Mouse (Mus musculus) CD4-positive helper T cell, adult 2 months (primary cell): ENCODE results near the gene Arid5b.

ENCODE experiments used
- DNase-seq: peaks from one replicate; pipeline ENCODE4 v3.0.0-alpha.2; 2012; ENCODE audit warnings: low read depth, missing footprints, low spot score

The Arid5b gene

DNA sequence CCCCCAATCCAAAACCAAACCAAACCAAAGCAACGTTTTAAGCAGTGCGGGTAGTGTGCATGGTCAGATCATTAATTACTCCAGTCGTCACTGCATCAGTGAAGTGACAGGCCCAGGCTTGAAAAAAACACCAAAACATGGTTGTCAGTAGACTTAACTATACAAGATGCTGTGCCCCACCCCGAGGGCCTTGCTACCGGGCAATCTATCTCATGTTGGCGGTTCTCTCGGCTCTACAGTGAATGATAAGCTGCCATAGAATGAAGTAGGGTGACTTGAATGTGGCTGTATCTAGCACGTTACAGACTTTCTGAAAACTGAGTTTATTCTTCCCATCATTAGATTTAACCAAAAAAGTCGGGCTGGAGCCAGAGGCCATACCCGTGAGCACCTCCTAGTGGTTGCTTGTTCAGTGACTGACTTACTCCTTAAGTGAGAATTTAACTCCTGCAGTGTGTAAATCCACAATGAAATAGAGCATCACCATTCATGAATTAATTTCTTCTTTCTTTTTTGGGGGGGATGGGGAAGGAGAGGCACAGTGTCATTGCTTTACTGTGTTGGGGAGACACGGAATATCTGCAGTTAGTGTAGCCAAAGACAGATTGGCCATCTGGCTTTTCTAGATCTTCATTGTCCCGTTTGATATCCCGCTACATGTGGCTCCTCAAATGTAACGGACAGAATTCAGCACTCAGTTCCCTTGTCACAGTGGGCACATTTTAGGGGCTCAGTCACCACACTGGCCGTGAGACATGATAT, 188.9 kb downstream of the Arid5b start:
- DNase-seq: peak; percentile 55

DNA sequence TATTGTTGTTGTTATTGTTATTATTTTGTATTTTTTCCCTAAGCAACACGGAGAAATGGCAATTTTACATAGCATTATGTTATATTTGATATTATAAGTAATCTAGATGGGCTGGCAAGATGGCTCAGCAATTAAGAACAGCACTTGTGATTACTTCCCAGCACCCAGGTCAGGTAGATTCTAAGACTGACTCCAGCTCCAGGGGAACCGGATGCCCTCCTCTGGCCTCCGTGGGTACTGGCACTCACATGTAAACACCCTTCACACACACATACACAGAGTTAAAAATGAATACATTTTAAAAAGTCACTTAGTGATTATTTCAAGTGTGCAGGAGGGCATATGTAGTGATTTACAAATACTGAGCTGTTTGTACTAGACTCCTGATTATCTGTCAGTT, 190.8 kb downstream of the Arid5b start:
- no peak for DNase-seq

GRCm38 (mm10) chr10:68086973-68087372, 191.6 kb downstream of the Arid5b start:
- DNase-seq: no peak

DNA sequence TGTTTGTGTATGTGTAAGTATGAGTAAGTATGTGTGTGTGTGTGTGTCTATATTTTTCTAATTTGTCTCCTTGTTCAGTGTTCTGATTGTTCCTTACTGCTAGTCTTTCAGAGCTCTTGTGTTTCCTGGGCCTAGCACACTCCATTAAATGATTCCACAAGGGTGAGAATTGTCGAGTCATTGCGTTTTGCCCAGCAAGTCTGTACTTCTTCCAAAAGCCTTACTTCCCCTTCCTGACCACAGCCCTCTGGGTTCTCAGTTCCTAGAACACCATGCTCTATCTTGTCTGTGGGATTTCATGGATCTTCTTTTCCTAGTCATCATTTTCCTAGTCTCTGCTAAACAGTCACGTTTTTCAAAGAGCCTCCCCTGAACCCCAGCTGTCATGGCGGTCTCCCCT, 193.0 kb downstream of the Arid5b start:
- DNase-seq: no peak

- DNase-seq: peak; percentile 61
These were observed 196.8 kb downstream of the Arid5b start for GRCm38 (mm10) chr10:68081712-68082111.

DNA sequence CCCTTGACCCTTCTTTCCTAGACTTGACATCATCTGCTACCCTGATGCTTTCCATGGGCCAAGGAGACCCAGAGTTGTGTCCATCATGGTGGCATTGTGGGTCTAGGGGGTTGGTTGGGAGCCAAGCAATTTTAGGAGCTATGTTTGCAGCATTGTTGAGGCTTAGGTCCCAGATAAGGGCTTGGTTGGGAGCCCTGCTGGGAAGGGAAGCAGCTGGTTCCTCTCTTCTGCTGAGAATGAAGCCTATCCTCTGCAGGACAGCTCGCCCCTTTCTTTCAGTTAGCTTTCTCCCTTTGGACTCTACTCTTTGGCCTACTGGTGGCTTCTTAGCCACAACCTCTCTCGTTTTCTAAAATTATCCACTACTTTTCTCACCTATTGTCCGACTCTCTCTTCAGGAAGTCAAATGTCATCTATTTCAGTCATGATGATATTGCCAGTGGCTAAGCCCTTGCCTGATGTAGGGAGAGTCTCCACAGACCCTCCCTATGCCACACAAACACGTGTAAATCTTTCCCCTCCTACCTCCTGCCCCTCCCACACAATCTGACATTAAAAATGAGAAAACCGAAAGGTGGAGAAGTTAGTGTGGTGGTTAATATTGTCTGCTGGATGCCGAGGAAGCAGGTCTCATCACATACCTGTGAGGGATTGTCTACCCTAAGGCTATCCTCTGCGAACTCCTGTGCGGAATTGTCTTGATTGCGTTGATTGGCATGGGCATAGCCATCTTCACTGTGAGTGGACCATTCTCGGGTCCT, 198.4 kb downstream of the Arid5b start:
- DNase-seq: no peak

- no peak for DNase-seq
These were observed 199.8 kb downstream of the Arid5b start for GRCm38 (mm10) chr10:68078708-68079107.

DNA sequence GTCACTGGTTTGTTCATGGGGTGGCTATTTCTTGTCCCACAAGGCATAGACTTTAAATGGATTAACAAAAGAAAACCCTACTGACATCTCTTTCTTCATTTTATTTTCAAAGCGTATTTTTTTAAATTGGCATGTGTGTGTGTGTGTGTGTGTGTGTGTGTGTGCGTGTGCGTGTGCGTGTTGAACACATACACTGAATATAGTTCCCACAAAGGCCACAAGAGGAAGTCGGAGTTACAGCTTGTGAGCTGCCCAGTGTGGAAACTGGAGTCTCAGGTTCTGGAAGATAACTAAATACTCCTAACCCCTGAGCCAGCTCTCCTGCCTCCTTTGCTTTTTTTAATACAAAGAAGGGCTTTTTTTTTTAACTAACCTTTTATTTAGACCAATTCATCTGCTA, 203.4 kb downstream of the Arid5b start:
- DNase-seq: no peak

GRCm38 (mm10) chr10:68074291-68074690, 204.2 kb downstream of the Arid5b start:
- no peak for DNase-seq

- DNase-seq: no peak
These were observed 205.9 kb downstream of the Arid5b start for GRCm38 (mm10) chr10:68072626-68073025.

DNA sequence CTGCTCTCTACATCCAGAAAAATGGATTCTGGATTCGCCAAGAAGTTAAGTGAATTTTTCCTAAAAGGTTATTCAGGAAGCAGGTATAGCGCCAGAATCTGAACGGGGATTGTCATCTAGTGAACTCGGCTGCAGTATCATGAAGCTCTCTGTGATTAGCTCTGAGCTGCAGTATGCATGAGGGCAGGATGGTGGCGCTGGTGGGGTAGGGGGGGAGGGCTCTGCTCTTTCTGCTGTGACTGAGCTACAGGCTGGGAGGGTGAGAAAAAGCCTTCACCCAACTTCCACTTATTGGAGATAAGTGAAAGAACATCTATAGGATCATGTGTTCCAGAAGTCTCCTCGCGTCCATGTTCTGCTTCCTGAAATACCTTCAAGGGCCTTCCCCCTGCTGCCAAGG, 207.5 kb downstream of the Arid5b start:
- DNase-seq: no peak

DNA sequence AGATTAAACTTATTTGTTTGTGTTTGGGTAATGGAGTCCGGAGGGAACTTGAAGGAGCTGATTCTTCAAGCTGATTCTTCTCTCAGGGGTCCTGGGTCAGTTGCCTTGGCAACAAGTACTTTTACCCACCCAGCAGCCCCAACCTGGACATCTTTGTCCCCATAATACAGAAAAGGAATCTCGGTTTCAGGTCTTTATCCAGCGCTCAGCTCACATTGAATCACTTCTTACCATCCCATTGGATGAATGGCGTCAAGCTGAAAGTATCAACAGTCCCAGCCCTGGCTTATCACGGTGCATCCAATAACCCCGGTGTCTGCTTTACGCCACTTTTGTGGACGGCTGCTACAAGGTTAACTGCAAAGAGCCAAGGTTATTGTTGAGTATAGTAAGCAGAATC, 210.1 kb downstream of the Arid5b start:
- no peak for DNase-seq

DNA sequence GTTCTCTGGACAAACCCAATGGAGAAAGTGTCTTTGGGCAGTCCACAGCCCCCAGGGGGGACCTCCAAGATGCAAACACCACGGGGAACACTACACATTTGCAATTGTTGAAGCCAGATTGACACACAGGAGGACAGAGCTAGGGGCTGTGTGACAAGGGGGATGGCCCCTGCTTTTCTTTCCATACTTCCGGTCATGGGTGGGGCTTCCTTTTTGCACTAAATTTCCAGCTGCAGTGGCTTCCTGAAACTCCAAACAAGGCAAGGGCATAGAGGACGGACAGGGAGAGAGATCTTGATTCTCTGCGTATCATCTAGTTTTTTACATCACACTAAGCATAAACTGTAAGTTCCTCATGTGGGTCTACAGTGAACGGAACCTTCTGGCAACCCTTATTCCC, 210.6 kb downstream of the Arid5b start:
- no peak for DNase-seq

DNA sequence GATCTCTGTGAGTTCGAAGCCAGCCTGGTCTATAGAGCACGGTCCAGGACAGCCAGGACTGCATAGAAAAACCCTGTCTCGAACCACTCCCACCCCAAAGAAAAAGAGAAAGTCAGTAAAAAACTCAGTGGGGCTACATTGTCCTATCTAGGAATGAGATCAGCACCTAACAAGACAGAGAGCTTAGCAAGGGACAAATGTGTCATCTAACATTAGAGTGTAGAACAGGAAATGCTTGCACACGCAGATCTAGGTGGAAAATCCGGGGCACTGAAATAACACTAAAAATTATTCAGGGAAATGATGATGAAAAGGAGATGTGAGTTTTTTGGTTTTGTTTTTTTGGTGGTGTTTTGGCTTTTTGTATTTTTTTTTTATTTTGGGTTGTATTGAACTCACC, 212.4 kb downstream of the Arid5b start:
- peak; percentile 44 for DNase-seq

DNA sequence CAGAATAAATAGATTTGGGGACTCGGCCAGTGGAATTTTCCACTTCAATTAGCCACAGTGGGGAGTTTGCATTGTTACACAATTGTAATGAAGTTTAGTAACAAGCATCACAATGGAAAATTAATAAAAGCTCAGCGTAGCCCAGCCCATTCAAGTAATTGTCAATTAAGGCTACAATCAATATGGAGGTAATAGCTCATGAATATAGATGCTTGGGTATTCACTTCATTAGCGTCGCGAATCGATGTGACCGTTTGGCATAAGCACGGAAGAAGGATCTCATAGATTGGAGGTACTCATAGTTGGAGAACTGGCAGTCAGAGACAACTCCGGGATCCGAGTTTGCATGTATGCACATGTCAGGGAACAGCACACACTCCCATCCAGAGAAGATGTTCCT, 214.0 kb downstream of the Arid5b start:
- no peak for DNase-seq

DNA sequence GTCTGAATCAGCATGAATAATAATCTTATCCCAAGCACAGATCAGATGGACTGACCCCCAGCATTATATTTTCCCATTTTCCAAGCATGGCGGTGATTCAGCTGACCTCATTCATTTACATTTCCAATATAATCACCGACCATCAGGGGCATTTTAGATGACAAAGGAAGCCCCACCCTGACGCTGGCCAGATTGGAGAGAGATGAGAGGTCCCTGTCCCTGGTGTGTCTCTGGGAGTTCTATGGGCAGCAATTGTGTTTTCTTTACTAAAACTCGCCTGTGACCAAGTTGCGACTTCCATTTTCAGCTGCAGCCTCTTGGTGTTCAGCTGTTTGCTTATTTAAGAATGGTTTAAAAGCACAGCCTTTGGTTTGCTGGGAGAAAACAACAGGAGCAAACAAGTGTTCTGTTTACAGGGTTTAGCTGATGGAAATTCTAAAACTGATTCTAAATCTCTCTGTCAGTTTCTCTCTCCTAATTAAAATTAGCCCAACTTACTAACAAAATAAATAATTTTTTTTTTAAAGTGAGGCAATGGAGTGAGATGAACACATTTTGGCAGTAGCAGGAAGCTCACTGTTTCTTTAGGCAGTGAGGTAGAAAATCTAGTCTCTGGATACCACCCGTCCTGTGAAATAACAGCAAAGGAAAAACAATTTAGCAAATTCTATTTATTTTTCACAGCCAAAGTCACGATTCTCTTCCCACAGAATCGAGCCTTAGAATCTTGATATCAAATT, 214.6 kb downstream of the Arid5b start:
- DNase-seq: no peak

DNA sequence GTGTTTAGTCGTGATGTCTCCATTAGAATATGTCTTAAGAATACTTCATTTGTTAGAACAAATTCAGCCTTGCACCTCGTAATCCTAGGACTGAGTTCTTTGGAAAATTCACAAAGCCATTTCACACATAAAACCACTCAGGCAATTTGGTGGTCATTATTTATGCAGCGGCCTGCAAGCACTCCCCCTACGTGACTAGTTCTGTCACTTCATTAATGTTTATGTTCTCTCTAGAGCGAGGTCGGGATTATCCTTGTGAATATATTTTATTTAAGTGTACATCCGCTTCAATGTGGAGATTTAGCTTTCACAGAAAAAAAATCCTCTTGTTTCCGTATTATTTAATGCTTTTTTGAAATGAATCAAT, 217.3 kb downstream of the Arid5b start:
- DNase-seq: no peak

DNA sequence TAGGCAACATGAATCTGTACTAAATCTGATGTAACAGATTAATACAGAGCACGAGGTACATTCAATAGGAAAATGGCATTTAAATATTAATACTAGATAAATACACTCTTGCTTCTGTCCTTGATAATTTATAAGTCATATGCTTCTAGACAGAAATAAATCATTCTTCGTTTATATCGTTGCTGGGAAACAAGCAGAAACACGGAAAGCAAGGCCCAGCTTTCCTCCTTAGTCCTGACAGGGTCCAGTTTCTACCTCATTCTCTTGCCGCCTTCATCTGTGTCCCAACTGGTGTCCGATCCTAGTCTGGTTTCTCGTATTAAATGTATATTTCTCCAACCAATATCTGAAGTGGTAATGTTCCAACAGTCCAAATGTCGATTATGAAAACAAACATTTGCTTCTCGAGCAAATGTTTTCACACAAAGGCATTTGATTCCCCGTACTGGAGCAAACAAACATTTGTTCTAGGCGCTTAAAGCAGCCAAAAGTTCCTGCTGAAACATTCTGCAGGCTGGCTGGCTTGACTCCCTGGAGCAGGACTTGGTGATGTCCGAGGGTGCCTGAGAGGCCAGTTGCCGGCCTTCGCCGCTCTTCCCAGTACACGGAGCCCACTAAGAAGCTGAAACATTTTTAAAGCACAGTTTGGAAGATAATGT, 217.8 kb downstream of the Arid5b start:
- DNase-seq: no peak

GRCm38 (mm10) chr10:68058378-68058777, 220.2 kb downstream of the Arid5b start:
- no peak for DNase-seq

DNA sequence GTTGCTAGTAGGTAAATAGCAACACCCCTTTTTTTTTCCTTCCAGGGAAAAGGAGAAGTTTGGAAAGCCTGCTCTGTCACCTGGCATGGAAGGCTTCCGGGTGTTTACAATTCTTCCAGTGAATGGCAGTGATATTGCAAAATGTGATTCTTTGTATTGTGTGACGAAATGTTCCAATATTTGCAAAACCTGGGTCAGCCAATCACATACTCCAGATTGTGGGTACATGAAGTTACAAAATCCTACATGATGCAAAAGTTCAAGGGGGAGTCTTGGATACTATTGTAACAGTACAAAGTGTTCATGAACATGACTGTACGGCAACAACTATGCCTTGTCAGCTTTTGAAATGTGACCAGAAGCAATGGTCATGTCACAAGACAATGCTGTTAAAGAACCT, 220.7 kb downstream of the Arid5b start:
- DNase-seq: no peak

DNA sequence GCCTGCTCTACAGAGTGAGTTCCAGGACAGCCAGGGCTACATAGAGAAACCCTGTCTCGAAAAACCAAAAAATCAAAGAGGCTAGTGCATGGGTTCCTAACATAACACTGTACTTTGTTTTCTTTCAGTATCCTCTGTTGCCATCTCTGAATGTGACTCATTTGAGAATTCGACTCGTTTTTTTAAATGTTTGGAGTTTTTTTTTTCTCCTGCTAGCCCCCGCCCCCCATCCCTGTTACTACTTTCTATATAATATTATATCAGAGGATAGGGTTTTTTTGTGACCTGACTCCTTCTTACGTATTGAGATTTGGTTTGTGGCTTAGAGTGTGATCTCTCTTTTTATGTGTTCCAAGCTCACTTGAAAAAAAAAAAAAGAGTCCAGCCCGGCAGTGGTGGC, 223.8 kb downstream of the Arid5b start:
- peak; percentile 54 for DNase-seq

DNA sequence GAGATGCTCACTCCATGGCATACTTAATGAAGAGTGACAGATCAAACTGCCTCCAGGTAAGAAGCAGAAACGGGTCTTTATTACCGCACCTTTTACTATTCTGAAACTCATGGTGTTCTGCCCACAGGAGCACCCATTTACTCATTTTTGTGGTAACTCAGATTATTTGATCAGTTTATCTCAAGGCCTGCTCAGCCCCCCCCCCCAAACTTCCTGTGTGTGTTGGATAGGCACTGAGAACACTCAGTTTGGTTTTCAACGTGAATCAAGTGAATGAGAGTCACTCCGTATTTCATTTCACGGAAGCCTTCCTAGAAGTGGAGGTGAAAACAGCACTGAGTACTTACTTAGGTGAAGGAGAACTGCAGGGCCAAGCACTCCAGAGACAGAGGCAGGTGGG, 224.4 kb downstream of the Arid5b start:
- peak; percentile 70 for DNase-seq
